In genomic region chr3:127830183-127830582, GRCm38 (mm10) we compare ENCODE assay signal across 26 mouse cellular contexts. TPM values are rescaled to one million over a fixed set of nuclear protein-coding genes. Genes with fewer than 3 reads are reported as not detected.
A peak's percentile ranks its signal among the peaks of the same experiment; 100 is the strongest.
DNase-seq lines count a peak whose midpoint lies in the region; ATAC-seq and TF ChIP-seq lines count a peak whose summit lies in the region.
"Had no signal": no experiment of that assay in that cellular context is flagged by ENCODE, and none has a peak within 500 bp of the region (broad histone marks: within the 10 kb centered on the region; RNA-seq: fewer than 3 reads in every experiment).

No protein-coding gene starts in this region.

- H3K4me2 ChIP-seq in heart, embryonic 11.5 days, result no peak overlapping the region
- peak overlapping the region; percentile 22; the same call in 1 of the 2 replicates for H3K4me2 ChIP-seq in intestine, postnatal 0 days (replicated peaks; ENCODE audit: low read depth)
- H3K4me2 ChIP-seq: embryonic facial prominence, embryonic 12.5 days; forebrain, embryonic 12.5 days had no signal

- no peak overlapping the region for H3K4me3 ChIP-seq in heart, embryonic 11.5 days (ENCODE audit: low read depth, low read length)
- H3K4me3 ChIP-seq in intestine, postnatal 0 days (ENCODE audit: low read depth, low read length), result no peak overlapping the region
- H3K4me3 ChIP-seq in lung, adult 2 months (replicated peaks; ENCODE audit: extremely low read depth, low read depth, low read length), result no peak overlapping the region
- H3K4me3 ChIP-seq: embryonic facial prominence, embryonic 10.5 days; embryonic facial prominence, embryonic 12.5 days; erythroblast, embryonic 14.5 days; forebrain, embryonic 10.5 days; forebrain, embryonic 12.5 days had no signal

- peak; percentile 36 for DNase-seq in heart, adult 11 months
- no peak for DNase-seq in lung, adult 2 months
- DNase-seq: adrenal gland, adult 8-10 months; adrenal gland, postnatal 14 days; adrenal gland, postnatal 36 days; B cell, adult 2 months; cerebellum, adult 11-12 months; cerebellum, adult 2 months; cerebellum, adult 9-10 months; cerebellum, postnatal 10 days; cerebellum, postnatal 25 days had no signal

- H3K27ac ChIP-seq in heart, embryonic 11.5 days (ENCODE audit: low read depth, low read length), result no peak overlapping the region
- peak overlapping the region; percentile 43; the same call in 1 of the 2 replicates for H3K27ac ChIP-seq in intestine, postnatal 0 days (ENCODE audit: low read depth, low read length)
- H3K27ac ChIP-seq: embryonic facial prominence, embryonic 10.5 days; embryonic facial prominence, embryonic 12.5 days; forebrain, embryonic 10.5 days; forebrain, embryonic 12.5 days had no signal

- no peak for TF ChIP-seq POLR2A in lung, adult 2 months (IDR thresholded peaks at IDR 0.05; ENCODE audit: borderline replicate concordance, extremely low read depth, low read depth, low read length)

- TF ChIP-seq CTCF in intestine, postnatal 0 days (IDR thresholded peaks at IDR 0.05; ENCODE audit: low read depth), result no peak
- TF ChIP-seq CTCF in lung, adult 2 months (IDR thresholded peaks at IDR 0.05; ENCODE audit: insufficient read depth, low read length), result no peak

- H3K9me3 ChIP-seq in heart, embryonic 11.5 days (replicated peaks; ENCODE audit: control insufficient read depth, low read length), result no peaks in the 10 kb centered on the region
- no peaks in the 10 kb centered on the region for H3K9me3 ChIP-seq in intestine, postnatal 0 days (ENCODE audit: control insufficient read depth)
- H3K9me3 ChIP-seq: embryonic facial prominence, embryonic 10.5 days; embryonic facial prominence, embryonic 12.5 days; forebrain, embryonic 10.5 days; forebrain, embryonic 12.5 days; G1E had no signal

- no peak overlapping the region for H3K9ac ChIP-seq in heart, embryonic 11.5 days (ENCODE audit: low read depth, low read length)
- H3K9ac ChIP-seq in intestine, postnatal 0 days (ENCODE audit: low read depth, low read length), result no peak overlapping the region
- H3K9ac ChIP-seq: embryonic facial prominence, embryonic 12.5 days; forebrain, embryonic 12.5 days had no signal

- WGBS in heart, embryonic 11.5 days (ENCODE audit: insufficient replicate concordance), result 93% methylated on average over 10 of the region's 10 CpGs
- 53% methylated on average over 10 of the region's 10 CpGs for WGBS in intestine, postnatal 0 days
- 93% methylated on average over 10 of the region's 10 CpGs for WGBS in lung, adult 2 months

- H3K36me3 ChIP-seq in heart, embryonic 11.5 days (ENCODE audit: control insufficient read depth, insufficient read depth, low read length), result no peaks in the 10 kb centered on the region
- no peaks in the 10 kb centered on the region for H3K36me3 ChIP-seq in intestine, postnatal 0 days (ENCODE audit: control insufficient read depth, insufficient read depth)
- H3K36me3 ChIP-seq: embryonic facial prominence, embryonic 12.5 days had no signal

- peaks cover 9% of the 10 kb centered on the region; the same call in 1 of the 2 replicates for H3K4me1 ChIP-seq in heart, embryonic 11.5 days (ENCODE audit: control insufficient read depth, insufficient read depth, low read length)
- peaks cover 15% of the 10 kb centered on the region; the same call in 1 of the 2 replicates for H3K4me1 ChIP-seq in intestine, postnatal 0 days (replicated peaks; ENCODE audit: control insufficient read depth, insufficient read depth, low read length)
- no peaks in the 10 kb centered on the region for H3K4me1 ChIP-seq in lung, adult 2 months (ENCODE audit: control insufficient read depth, insufficient read depth, low read length)

- H3K27me3 ChIP-seq in heart, embryonic 11.5 days (ENCODE audit: control insufficient read depth, insufficient read depth, low read length), result no peaks in the 10 kb centered on the region
- H3K27me3 ChIP-seq in intestine, postnatal 0 days (replicated peaks; ENCODE audit: control insufficient read depth, insufficient read depth, low read length), result no peaks in the 10 kb centered on the region
- H3K27me3 ChIP-seq: CH12.LX; embryonic facial prominence, embryonic 12.5 days; forebrain, embryonic 12.5 days; Patski had no signal

- no peak for ATAC-seq in heart, embryonic 11.5 days (replicated peaks; ENCODE audit: insufficient number of reproducible peaks, low FRiP score, low TSS enrichment)
- ATAC-seq in intestine, postnatal 0 days, result peak; percentile 75
- ATAC-seq in erythroblast, adult 5-6 weeks (replicated peaks; ENCODE audit: low FRiP score, poor library complexity, severe bottlenecking), result no peak
- ATAC-seq: activated CD4-positive, CD25-positive, alpha-beta regulatory T cell, adult 4 months; CD4-positive, CD25-positive, alpha-beta regulatory T cell, adult 4 months; forebrain, embryonic 14.5 days; forebrain, embryonic 16.5 days; Patski had no signal

RNA-seq across cellular contexts. Expression of gene Ap1ar, which starts 7.1 kb away (rescaled TPM):
- polyA plus RNA-seq in heart, embryonic 11.5 days (2014; fragmentation: Nextera tagmentation; extraction: Ambion mirVana), result 32.0 and 34.5 TPM in 2 replicates
- 99.6 and 108 TPM in 2 replicates for polyA plus RNA-seq in intestine, postnatal 0 days (2015; fragmentation: Nextera tagmentation; extraction: Ambion mirVana)
- 19.2 and 20.6 TPM in 2 replicates for polyA plus RNA-seq in lung, adult 2 months (2012; rRNA removed)
- 11.9 and 22.4 TPM in 2 replicates for total RNA-seq in erythroblast, adult 5-6 weeks (2015; ENCODE audit: low replicate concordance)
- 31.9 and 51.7 TPM in 2 replicates for total RNA-seq in erythroblast, adult 5-6 weeks (2017; ENCODE audit: low replicate concordance)

RNA-seq across cellular contexts. Expression of gene Tifa, which starts 40.6 kb away (rescaled TPM):
- 3.3 and 3.4 TPM in 2 replicates for polyA plus RNA-seq in heart, embryonic 11.5 days (2014; fragmentation: Nextera tagmentation; extraction: Ambion mirVana)
- polyA plus RNA-seq in intestine, postnatal 0 days (2015; fragmentation: Nextera tagmentation; extraction: Ambion mirVana), result 63.0 and 71.8 TPM in 2 replicates
- 3.2 and 3.5 TPM in 2 replicates for polyA plus RNA-seq in lung, adult 2 months (2012; rRNA removed)
- 80.5 and 102 TPM in 2 replicates for total RNA-seq in erythroblast, adult 5-6 weeks (2015; ENCODE audit: low replicate concordance)
- 77.4 and 87.0 TPM in 2 replicates for total RNA-seq in erythroblast, adult 5-6 weeks (2017; ENCODE audit: low replicate concordance)

RNA-seq across cellular contexts. Expression of gene Alpk1, which starts 49.9 kb away (rescaled TPM):
- 0.72 and 1.2 TPM in 2 replicates for polyA plus RNA-seq in heart, embryonic 11.5 days (2014; fragmentation: Nextera tagmentation; extraction: Ambion mirVana)
- 0.85 and 1.6 TPM in 2 replicates for polyA plus RNA-seq in intestine, postnatal 0 days (2015; fragmentation: Nextera tagmentation; extraction: Ambion mirVana)
- polyA plus RNA-seq in lung, adult 2 months (2012; rRNA removed), result 2.1 and 3.2 TPM in 2 replicates
- total RNA-seq in erythroblast, adult 5-6 weeks (2015; ENCODE audit: low replicate concordance), result 1.5 and 2.9 TPM in 2 replicates
- 2.9 and 3.0 TPM in 2 replicates for total RNA-seq in erythroblast, adult 5-6 weeks (2017; ENCODE audit: low replicate concordance)
- polyA plus RNA-seq: erythroblast, embryonic 14.5 days had no signal

Comparison
In these comparisons a context has a peak if more than half of its experiments do, and no peak if none do; other contexts are left out.
1. RNA of gene Tifa, which starts 40.6 kb away (polyA plus RNA-seq): 63.0 to 71.8 TPM in intestine, postnatal 0 days; 3.3 to 3.4 TPM in heart, embryonic 11.5 days and 3.2 to 3.5 TPM in lung, adult 2 months; every median in the first group is over 10 times any median in the second.